Mouse (Mus musculus) cerebellum, adult 2 months (tissue): ENCODE measurements at regions not wholly inside any gene's neighbourhood (a gene's known extent, or its start where the extent isn't known, plus 50 kb on each side); places are given as distances from the start of the nearest gene placed in this dataset.

ENCODE experiments used
- DNase-seq, 2 experiments: peaks; one replicate each; pipeline ENCODE4 v3.0.0; 2021
- H3K27ac ChIP-seq: fragments of 200-500 bp; 2 replicates; pipeline ENCODE4 v1.5.1; 2012; ENCODE audit warnings: low read length, control low read depth, inconsistent platforms; ENCODE audit not compliant: insufficient read depth
- H3K27me3 ChIP-seq: fragments of 200-500 bp; 2 replicates; pipeline ENCODE4 v1.6.1; 2012; ENCODE audit warnings: inconsistent platforms, mild to moderate bottlenecking, low read length, moderate library complexity; ENCODE audit not compliant: control insufficient read depth, insufficient read depth
- H3K4me1 ChIP-seq: fragments of 200-500 bp; 2 replicates; pipeline ENCODE4 v1.6.1; 2011; ENCODE audit warnings: low read length; ENCODE audit not compliant: control insufficient read depth, insufficient read depth
- H3K4me3 ChIP-seq: fragments of 200-500 bp; replicated peaks from 2 replicates; pipeline ENCODE3; 2011; ENCODE audit warnings: mild to moderate bottlenecking, low read depth, low read length, control low read depth; ENCODE audit not compliant: insufficient read depth
- CTCF ChIP-seq: fragments of 200-500 bp; IDR thresholded peaks from 2 replicates; pipeline ENCODE4 v1.5.1; 2011; ENCODE audit warnings: low read depth, mild to moderate bottlenecking, control low read depth, low read length, moderate library complexity, borderline replicate concordance; ENCODE audit not compliant: insufficient read depth
- POLR2A ChIP-seq: fragments of 200-500 bp; IDR thresholded peaks from 2 replicates; pipeline ENCODE4 v1.6.1; 2011; ENCODE audit warnings: low read length, control low read depth, borderline replicate concordance; ENCODE audit not compliant: insufficient read depth
- WGBS: fragments of 180-500 bp; shearing (Covaris S2); methylation state at CpG from one replicate; pipeline ENCODE4 v1.1.7; 2018; 5-methylcytosine and 5-hydroxymethylcytosine counted together

DNA sequence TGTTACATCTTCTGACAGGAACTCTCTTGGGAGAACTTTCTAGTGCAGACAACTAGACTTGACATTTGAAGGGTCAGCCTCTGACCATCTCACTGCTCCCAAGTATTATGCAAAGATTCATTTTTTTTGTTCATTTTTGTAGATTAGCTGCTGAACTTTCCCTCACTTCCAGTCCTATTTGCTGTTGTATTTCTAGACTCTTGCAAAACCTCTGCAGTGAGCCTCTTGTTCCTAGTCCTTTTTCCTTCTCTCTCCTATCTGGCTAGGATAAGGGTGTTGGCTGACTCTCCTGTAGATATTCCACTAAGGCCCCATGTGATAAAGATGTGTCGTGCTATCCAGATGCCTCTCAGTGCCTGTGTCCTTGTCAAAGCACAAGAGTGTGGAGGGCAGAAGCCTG lies 198.5 kb upstream of the Cpeb2 start:
- no peaks in the 10 kb centered on the region; the same call in 1 of the 2 replicates for H3K27me3 ChIP-seq
- no peak for DNase-seq
- H3K4me3 ChIP-seq, result no peak overlapping the region
- H3K4me1 ChIP-seq, result no peaks in the 10 kb centered on the region
- no peak overlapping the region for H3K27ac ChIP-seq
- 80% methylated on average over 1 of the region's 1 CpGs for WGBS
- no peak for TF ChIP-seq POLR2A
- TF ChIP-seq CTCF, result no peak

DNA sequence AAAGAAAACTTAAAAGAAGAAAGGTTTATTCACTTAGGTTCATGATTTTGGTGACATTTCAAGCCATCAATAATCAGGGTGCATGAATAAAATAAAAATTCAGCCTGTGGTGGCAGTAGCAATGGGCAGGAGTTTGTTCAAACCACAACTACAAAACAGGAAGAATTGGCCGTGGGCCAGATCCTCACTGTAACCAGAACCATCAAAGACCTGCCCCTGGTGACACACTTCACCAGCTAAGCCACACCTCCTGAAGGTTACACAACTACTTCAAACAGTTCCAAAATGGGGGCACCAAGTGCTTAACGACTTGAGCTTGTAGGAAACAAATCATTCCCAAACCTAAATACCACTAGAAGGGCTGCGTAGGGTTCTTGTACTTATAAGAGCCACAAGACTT lies 195.4 kb upstream of the Cpeb2 start:
- 66% methylated on average over 3 of the region's 3 CpGs for WGBS
- Histone ChIP-seq H3K4me1 (no peaks in the 10 kb centered on the region), H3K27ac (no peak overlapping the region), H3K4me3 (no peak overlapping the region), H3K27me3 (no peaks in the 10 kb centered on the region; the same call in 1 of the 2 replicates)
- TF ChIP-seq POLR2A (no peak), CTCF (no peak)
- DNase-seq, result no peak

DNA sequence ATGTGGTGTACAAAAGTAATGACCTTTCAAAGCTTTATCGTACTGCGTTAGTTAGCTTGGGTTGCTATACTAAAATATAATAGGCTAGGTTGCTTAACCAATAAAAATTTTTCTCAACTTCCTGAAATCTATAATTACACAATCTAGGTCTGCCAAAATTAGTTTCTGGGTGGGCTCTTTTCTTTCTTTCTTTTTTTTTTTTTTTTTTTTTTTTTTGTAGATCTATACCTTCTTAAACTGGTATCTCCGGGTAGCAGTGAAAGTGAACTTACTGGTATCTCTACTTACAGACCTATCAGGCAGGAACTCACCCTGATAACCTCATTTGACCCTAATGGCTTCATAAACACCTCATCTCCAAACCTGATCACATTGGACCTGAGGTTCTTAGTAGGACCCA lies 193.4 kb upstream of the Cpeb2 start:
- TF ChIP-seq POLR2A (no peak), CTCF (no peak)
- WGBS, result 95% methylated on average over 3 of the region's 3 CpGs
- Histone ChIP-seq H3K4me3 (no peak overlapping the region), H3K4me1 (no peaks in the 10 kb centered on the region), H3K27ac (no peak overlapping the region), H3K27me3 (no peaks in the 10 kb centered on the region; the same call in 1 of the 2 replicates)
- DNase-seq, result no peak

DNA sequence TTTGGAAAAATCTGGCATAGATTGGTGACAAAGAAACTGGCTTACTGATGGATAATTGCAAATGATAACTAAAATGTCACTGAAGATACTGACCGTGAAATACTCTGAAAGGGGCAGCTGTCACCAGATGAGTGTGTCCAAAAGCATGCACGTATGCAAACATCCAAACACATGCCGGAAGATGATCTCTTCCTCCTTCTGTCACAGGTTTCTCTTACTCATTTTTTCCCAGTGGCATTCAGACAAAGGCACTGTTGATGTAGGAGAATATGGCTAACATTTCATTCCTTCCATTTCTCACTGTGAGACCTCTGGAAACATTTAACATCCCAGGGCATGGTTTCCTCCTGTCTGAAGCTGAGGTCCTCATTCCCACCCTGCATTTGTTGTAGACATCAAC lies 190.4 kb upstream of the Cpeb2 start:
- H3K4me1 ChIP-seq, result no peaks in the 10 kb centered on the region
- TF ChIP-seq POLR2A (no peak), CTCF (no peak)
- WGBS, result 77% methylated on average over 3 of the region's 3 CpGs
- DNase-seq, result no peak
- no peak overlapping the region for H3K27ac ChIP-seq
- no peak overlapping the region for H3K4me3 ChIP-seq
- H3K27me3 ChIP-seq, result no peaks in the 10 kb centered on the region; the same call in 1 of the 2 replicates

DNA sequence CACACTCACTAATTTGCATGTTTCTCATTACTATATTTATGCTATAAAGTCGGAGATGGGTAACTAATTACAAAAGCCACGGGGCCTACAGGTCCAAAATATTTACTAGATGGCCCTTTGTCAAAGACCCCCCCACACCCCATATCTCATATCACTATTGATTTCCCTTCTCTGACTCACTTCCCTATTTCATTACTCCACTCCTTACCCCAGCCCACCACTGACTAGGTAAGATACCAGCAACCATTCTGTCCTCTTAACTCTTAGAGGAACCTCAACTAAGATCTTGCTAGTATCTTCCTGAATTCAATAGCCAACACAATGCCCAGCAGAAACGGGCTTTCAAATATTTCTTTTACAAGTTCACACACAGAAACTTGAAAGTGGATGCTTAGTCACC lies 187.1 kb upstream of the Cpeb2 start:
- no peaks in the 10 kb centered on the region for H3K27me3 ChIP-seq
- no peak for DNase-seq
- H3K4me3 ChIP-seq, result no peak overlapping the region
- WGBS, result 97% methylated on average over 3 of the region's 3 CpGs
- peaks cover 8% of the 10 kb centered on the region for H3K4me1 ChIP-seq
- TF ChIP-seq POLR2A, result no peak
- no peak overlapping the region for H3K27ac ChIP-seq

DNA sequence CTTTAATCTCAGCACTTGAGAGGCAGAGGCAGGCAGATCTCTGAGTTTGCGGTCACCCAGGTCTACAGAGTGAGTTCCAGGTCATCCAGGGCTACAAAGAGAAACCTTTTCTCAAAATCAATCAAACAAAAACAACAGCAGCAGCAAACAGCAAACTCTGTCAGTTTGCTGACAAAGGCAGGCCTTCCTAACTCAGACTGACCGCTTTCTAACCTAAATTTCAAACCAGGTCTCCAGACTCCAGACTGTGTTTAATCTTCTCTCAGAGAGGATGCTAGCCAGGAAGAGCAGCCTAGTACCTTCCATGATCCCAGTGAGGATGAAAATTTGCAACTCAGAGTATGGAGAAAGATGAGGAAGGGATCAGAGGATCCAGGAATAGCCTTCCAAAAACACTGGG lies 185.7 kb upstream of the Cpeb2 start:
- H3K4me1 ChIP-seq, result peaks cover 17% of the 10 kb centered on the region
- TF ChIP-seq CTCF (no peak), POLR2A (no peak)
- no peak for DNase-seq
- H3K4me3 ChIP-seq, result no peak overlapping the region
- no peaks in the 10 kb centered on the region for H3K27me3 ChIP-seq
- 94% methylated on average over 2 of the region's 2 CpGs for WGBS
- H3K27ac ChIP-seq, result no peak overlapping the region

DNA sequence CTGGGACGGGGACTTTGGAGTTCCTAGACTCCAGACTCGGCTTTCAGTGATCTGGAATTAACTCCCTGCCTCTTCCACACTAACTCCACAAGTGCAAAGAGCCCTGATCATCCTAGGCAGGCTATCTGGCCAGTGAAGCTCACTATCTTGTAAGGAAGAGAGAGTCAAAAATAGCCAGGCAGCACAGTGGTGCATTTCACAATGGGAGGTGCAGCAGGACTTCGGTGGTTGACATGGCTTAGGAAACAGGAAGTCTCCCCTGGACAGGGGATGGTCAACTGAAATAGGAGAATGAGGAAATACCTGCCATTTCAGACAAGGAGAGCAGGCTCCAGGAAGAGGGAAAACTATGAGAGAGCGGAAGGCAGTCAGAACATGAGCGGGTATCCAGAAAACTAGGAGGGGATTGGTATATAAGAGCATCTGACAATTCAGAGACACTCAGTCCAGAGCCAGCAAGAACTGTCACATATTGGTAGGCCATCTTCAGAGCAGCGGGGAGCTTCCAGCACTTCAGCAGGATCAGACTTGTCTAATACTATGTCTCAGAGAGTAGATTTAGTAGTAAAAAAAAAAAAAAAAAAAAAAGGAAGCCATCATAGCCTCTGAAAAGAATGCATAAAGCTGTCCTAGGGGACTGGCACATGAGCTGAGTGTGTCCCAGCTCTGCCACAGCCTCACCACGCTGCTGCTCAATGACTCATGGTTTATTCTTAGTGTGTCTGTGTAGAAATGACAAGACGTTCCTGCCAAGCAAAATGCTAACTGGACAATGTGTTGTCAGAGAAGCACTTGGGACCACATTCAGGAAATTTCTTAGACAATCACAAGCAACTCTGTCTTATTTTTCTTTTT lies 184.5 kb upstream of the Cpeb2 start:
- TF ChIP-seq CTCF, result no peak
- TF ChIP-seq POLR2A, result no peak
- H3K27ac ChIP-seq, result peak overlapping the region; percentile 58; the same call in 1 of the 2 replicates
- no peaks in the 10 kb centered on the region for H3K27me3 ChIP-seq
- DNase-seq, result peak; percentile 49 to 83
- WGBS, result 47% methylated on average over 8 of the region's 8 CpGs
- H3K4me3 ChIP-seq, result no peak overlapping the region
- peaks cover 20% of the 10 kb centered on the region for H3K4me1 ChIP-seq

DNA sequence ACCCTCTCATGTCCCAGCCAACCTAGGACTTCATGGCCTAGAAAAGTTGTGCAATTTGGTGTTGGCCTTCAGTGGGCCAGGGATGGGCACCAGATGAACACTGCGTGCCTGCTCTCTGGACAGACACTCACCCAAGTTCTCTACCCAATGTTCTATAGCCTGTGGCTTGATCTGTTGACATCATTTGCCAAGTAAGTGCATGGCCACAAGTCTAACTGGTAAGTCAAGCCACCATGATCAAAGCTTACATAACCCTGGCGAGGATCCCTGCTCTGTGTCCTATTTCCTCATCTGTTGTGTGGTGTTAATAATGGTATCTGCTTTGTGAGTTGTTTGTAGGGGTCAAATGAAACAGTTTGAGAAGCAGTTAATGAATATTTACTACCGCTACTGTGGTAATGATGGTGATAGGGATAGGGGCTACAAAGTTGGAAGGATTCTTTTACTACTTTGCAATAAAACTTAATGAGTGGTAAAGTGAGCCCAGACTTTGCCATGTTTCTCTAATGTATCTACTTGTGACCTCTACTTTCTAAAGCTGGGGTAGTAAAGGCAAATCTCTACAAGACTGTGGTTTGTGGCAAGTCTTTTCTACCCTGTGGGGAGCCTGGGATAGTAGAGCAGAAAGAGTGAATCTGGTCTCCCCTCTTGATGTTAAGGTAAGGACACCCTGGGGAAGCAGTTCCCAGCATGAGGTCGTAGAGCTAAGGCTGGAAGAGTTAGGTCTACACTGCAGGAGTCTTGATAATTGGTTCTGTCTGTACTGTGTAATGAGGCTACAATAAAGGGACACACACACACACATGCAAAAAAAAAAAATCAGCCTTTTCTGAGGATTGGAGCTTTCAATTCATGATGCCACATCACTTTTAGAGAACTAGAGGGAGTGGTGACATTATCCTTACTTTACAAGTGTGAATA lies 183.3 kb upstream of the Cpeb2 start:
- WGBS, result 89% methylated on average over 4 of the region's 4 CpGs
- DNase-seq, result peak in 1 of 2 experiments; percentile 17

More for the DNA sequence above, 183.3 kb upstream of the Cpeb2 start:
- Histone ChIP-seq H3K4me3 (no peak overlapping the region), H3K27me3 (no peaks in the 10 kb centered on the region), H3K27ac (no peak overlapping the region), H3K4me1 (peaks cover 20% of the 10 kb centered on the region)
- TF ChIP-seq POLR2A, result no peak
- no peak for TF ChIP-seq CTCF
